Mouse (Mus musculus) MEL (cell line): ENCODE data around the gene Ect2l. TPM values are rescaled to one million over a fixed set of nuclear protein-coding genes. Genes with fewer than 3 reads are reported as not detected.

Experiments used
- DNase-seq: peaks from one replicate; pipeline ENCODE4 v3.0.0; 2011; ENCODE audit warnings: low read depth, low spot score
- H3K27ac ChIP-seq: 2 replicates; pipeline ENCODE4 v1.5.1; 2012; ENCODE audit warnings: low read depth, mild to moderate bottlenecking, control low read depth, low read length, moderate library complexity; ENCODE audit not compliant: control insufficient read depth
- H3K27me3 ChIP-seq, 2 experiments: fragments of 150-350 bp in 1 of 2; sonication (generic) in 1 of 2; 2 replicates each; pipeline ENCODE4 v1.6.1; 2012; ENCODE audit warnings: low read length in 2 of 2, mild to moderate bottlenecking in 2 of 2, improper control_type of control experiment in 1 of 2, moderate library complexity in 1 of 2; ENCODE audit not compliant: insufficient read depth in 2 of 2, control insufficient read depth in 1 of 2
- H3K36me3 ChIP-seq, 2 experiments: 2 replicates each; pipeline ENCODE4 v1.6.1; 2012 to 2014; ENCODE audit warnings: low read length in 2 of 2, improper control_type of control experiment in 1 of 2, inconsistent platforms in 1 of 2, mild to moderate bottlenecking in 1 of 2; ENCODE audit not compliant: insufficient read depth in 2 of 2, control insufficient read depth in 1 of 2
- H3K4me1 ChIP-seq, 2 experiments: fragments of 150-350 bp in 1 of 2; sonication (generic) in 1 of 2; 2 replicates each; pipeline ENCODE4 v1.6.1; 2012; ENCODE audit warnings: low read length in 2 of 2, improper control_type of control experiment in 1 of 2, mild to moderate bottlenecking in 1 of 2; ENCODE audit not compliant: insufficient read depth in 2 of 2, control insufficient read depth in 1 of 2
- H3K4me3 ChIP-seq, 2 experiments: fragments of 150-350 bp in 1 of 2; sonication (generic) in 1 of 2; 2 replicates each; pipeline ENCODE4 v1.5.1; 2012; ENCODE audit warnings: low read depth in 2 of 2, low read length in 2 of 2, mild to moderate bottlenecking in 2 of 2, moderate library complexity in 2 of 2, control low read depth in 1 of 2, improper control_type of control experiment in 1 of 2; ENCODE audit not compliant: control insufficient read depth in 1 of 2, insufficient read depth in 1 of 2
- H3K79me2 ChIP-seq: 2 replicates; pipeline ENCODE4 v1.6.1; 2012; ENCODE audit warnings: mild to moderate bottlenecking, low read length, moderate library complexity; ENCODE audit not compliant: control insufficient read depth, poor library complexity, insufficient read depth
- H3K9ac ChIP-seq: 2 replicates; pipeline ENCODE4 v1.6.1; 2012; ENCODE audit warnings: low read depth, mild to moderate bottlenecking, control low read depth, low read length, moderate library complexity; ENCODE audit not compliant: control insufficient read depth, poor library complexity, severe bottlenecking
- H3K9me3 ChIP-seq: fragments of 150-350 bp; sonication (generic); replicated peaks from 2 replicates; pipeline ENCODE4 v1.6.1; 2012; ENCODE audit warnings: mild to moderate bottlenecking, low read length, improper control_type of control experiment, moderate library complexity; ENCODE audit not compliant: insufficient read depth
- BHLHE40 ChIP-seq: IDR thresholded peaks from 2 replicates; pipeline ENCODE4 v1.6.1; 2012; ENCODE audit warnings: low read depth, mild to moderate bottlenecking, inconsistent platforms, low read length, improper control_type of control experiment, borderline replicate concordance
- CHD2 ChIP-seq: IDR thresholded peaks from 2 replicates; pipeline ENCODE4 v1.6.1; 2011; ENCODE audit warnings: low read length, improper control_type of control experiment
- CTCF ChIP-seq, 3 experiments: IDR thresholded peaks in 2 of 3; conservative IDR thresholded peaks in 1 of 3; 2 replicates each; pipeline ENCODE4 v1.5.1; 2011 to 2012; ENCODE audit warnings: low read length in 3 of 3, low read depth in 2 of 3, mild to moderate bottlenecking in 2 of 3, improper control_type of control experiment in 1 of 3, inconsistent platforms in 1 of 3, mixed read lengths in 1 of 3, moderate library complexity in 1 of 3; ENCODE audit not compliant: control insufficient read depth in 1 of 3, insufficient read depth in 1 of 3, poor library complexity in 1 of 3, severe bottlenecking in 1 of 3
- E2F4 ChIP-seq: IDR thresholded peaks from 2 replicates; pipeline ENCODE4 v1.6.1; 2011; ENCODE audit warnings: low read depth, low read length, improper control_type of control experiment, borderline replicate concordance
- EP300 ChIP-seq, 2 experiments: IDR thresholded peaks; 2 replicates each; pipeline ENCODE4 v1.6.1; 2011; ENCODE audit warnings: improper control_type of control experiment in 2 of 2, low read length in 2 of 2, low read depth in 1 of 2, mild to moderate bottlenecking in 1 of 2
- ETS1 ChIP-seq: IDR thresholded peaks from 2 replicates; pipeline ENCODE4 v1.6.1; 2012; ENCODE audit warnings: low read depth, mild to moderate bottlenecking, inconsistent platforms, low read length, improper control_type of control experiment, moderate library complexity
- GATA1 ChIP-seq: IDR thresholded peaks from 2 replicates; pipeline ENCODE4 v1.6.1; 2011; ENCODE audit warnings: low read depth, low read length, improper control_type of control experiment
- MAZ ChIP-seq: IDR thresholded peaks from 2 replicates; pipeline ENCODE4 v1.6.1; 2012; ENCODE audit warnings: low read depth, mild to moderate bottlenecking, inconsistent platforms, low read length, improper control_type of control experiment
- MEF2A ChIP-seq: IDR thresholded peaks from 2 replicates; pipeline ENCODE4 v1.6.1; 2014; ENCODE audit warnings: low read depth, mild to moderate bottlenecking, inconsistent platforms, low read length, improper control_type of control experiment; ENCODE audit not compliant: poor library complexity, insufficient replicate concordance, severe bottlenecking; ENCODE audit errors: extremely low read depth
- MXI1 ChIP-seq: IDR thresholded peaks from 2 replicates; pipeline ENCODE4 v1.6.1; 2011; ENCODE audit warnings: mild to moderate bottlenecking, low read depth, low read length, improper control_type of control experiment
- MYB ChIP-seq: IDR thresholded peaks from 2 replicates; pipeline ENCODE4 v1.6.1; 2011; ENCODE audit warnings: mild to moderate bottlenecking, low read depth, low read length, improper control_type of control experiment
- NELFE ChIP-seq: IDR thresholded peaks from 2 replicates; pipeline ENCODE4 v1.6.1; 2011; ENCODE audit warnings: low read depth, low read length, improper control_type of control experiment
- NRF1 ChIP-seq: IDR thresholded peaks from 2 replicates; pipeline ENCODE4 v1.6.1; 2014; ENCODE audit warnings: low read depth, mild to moderate bottlenecking, inconsistent platforms, low read length, improper control_type of control experiment, moderate library complexity; ENCODE audit not compliant: poor library complexity, insufficient read depth, severe bottlenecking
- POLR2AphosphoS2 ChIP-seq: IDR thresholded peaks from 2 replicates; pipeline ENCODE4 v1.6.1; 2011; ENCODE audit warnings: low read length, improper control_type of control experiment
- POLR2AphosphoS5 ChIP-seq: IDR thresholded peaks from 2 replicates; pipeline ENCODE4 v1.6.1; 2012; ENCODE audit warnings: low read depth, borderline replicate concordance, mild to moderate bottlenecking, inconsistent platforms, low read length, moderate library complexity, mixed read lengths
- RAD21 ChIP-seq: IDR thresholded peaks from 2 replicates; pipeline ENCODE4 v1.6.1; 2011; ENCODE audit warnings: mild to moderate bottlenecking, low read depth, low read length, improper control_type of control experiment
- SIN3A ChIP-seq: IDR thresholded peaks from 2 replicates; pipeline ENCODE4 v1.6.1; 2012; ENCODE audit warnings: low read length, improper control_type of control experiment, inconsistent platforms
- SMC3 ChIP-seq: IDR thresholded peaks from 2 replicates; pipeline ENCODE4 v1.6.1; 2011; ENCODE audit warnings: low read depth, low read length, improper control_type of control experiment
- TCF12 ChIP-seq: IDR thresholded peaks from 2 replicates; pipeline ENCODE4 v1.6.1; 2014; ENCODE audit warnings: low read depth, mild to moderate bottlenecking, inconsistent platforms, low read length, improper control_type of control experiment, moderate library complexity
- UBTF ChIP-seq: IDR thresholded peaks from 2 replicates; pipeline ENCODE4 v1.6.1; 2012; ENCODE audit warnings: low read depth, mild to moderate bottlenecking, inconsistent platforms, low read length, improper control_type of control experiment, moderate library complexity, borderline replicate concordance; ENCODE audit not compliant: insufficient read depth
- ZC3H11A ChIP-seq: IDR thresholded peaks from 2 replicates; pipeline ENCODE4 v1.6.1; 2012; ENCODE audit warnings: low read depth, mild to moderate bottlenecking, inconsistent platforms, low read length, improper control_type of control experiment
- ZKSCAN1 ChIP-seq: IDR thresholded peaks from 2 replicates; pipeline ENCODE4 v1.6.1; 2012; ENCODE audit warnings: low read depth, mild to moderate bottlenecking, inconsistent platforms, low read length, improper control_type of control experiment, moderate library complexity
- ZMIZ1 ChIP-seq: IDR thresholded peaks from 2 replicates; pipeline ENCODE4 v1.6.1; 2012; ENCODE audit warnings: low read depth, mild to moderate bottlenecking, inconsistent platforms, low read length, improper control_type of control experiment, moderate library complexity
- ZNF384 ChIP-seq: IDR thresholded peaks from 2 replicates; pipeline ENCODE4 v1.6.1; 2012; ENCODE audit warnings: low read depth, mild to moderate bottlenecking, inconsistent platforms, low read length, improper control_type of control experiment
- polyA plus RNA-seq, 2 experiments: library from polyadenylated mRNA; stranded (reverse) in 1 of 2; unstranded in 1 of 2; fragments of >175 nt in 1 of 2; fragments of >200 nt in 1 of 2; gene quantifications; 2 replicates each; pipeline versions ENCODE4 v1.2.1 to v1.2.4; 2012; ENCODE audit warnings: low replicate concordance in 2 of 2, low read depth in 1 of 2; ENCODE audit not compliant: insufficient read length in 2 of 2, insufficient read depth in 1 of 2, missing spikeins in 1 of 2
- total RNA-seq: library from RNA; depleted of rRNA; stranded (reverse); fragments of 300-350 nt; gene quantifications from 2 replicates; pipeline ENCODE4 v1.2.3, GENCODE M21; 2012

Gene Ect2l
- total and polyA plus RNA-seq, 3 experiments = not detected

DNA sequence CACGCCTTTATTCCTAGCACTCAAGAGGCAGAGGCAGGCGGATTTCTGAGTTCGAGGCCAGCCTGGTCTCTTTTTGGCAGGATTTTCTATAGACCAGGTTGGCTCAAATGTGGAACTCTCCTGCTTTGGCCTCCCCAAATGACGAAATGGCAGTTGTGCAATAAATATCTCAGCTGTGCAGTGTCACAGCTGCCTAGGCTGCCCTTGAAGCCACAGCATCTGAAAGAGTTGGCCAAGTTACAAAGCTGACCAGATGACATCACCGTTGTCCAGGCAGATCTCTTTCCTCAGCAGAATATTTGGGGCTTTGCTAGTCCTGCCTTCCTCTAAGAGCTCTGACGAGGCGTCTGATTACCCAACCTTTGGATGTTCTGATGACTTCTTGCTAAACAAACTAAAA, 26.5 kb upstream of the Ect2l start:
- Histone ChIP-seq H3K9me3 (no peaks in the 10 kb centered on the region), H3K27ac (no peak overlapping the region), H3K79me2 (no peaks in the 10 kb centered on the region)

DNA sequence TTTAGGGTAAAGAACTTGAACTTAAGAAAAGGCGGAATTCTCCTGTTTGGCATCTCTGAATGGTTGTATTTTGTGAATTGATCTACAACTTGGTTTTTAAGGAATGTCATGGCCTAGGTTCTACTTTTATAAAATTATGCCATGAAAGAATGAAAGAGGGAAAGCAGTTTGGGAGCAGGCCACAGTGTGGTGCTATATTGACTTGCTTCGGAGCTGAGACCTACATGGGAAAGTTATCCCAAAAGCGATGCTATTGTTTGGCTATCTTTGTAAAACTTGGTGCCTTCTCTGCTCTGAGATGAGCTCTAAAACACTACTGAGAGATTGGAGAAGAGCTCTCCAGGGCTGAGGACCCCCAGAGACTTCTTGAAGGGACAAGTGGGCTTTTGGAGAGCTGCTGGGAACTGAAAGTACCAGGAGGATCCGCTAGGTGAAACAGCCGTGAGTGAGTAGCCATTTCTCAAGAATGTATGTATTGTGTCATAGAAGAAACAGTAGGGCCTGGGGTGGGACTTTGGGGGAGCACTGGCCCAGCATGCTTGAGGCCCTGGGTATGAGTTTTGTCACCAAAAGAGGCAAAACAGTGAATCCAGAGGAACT, 25.7 kb upstream of the Ect2l start:
- Histone ChIP-seq H3K36me3 (peaks cover 0 to 2% of the 10 kb centered on the region in 2 experiments; a peak in 1 of 4 replicates), H3K4me3 (no peak overlapping the region), H3K27ac (no peak overlapping the region), H3K9me3 (no peaks in the 10 kb centered on the region), H3K79me2 (no peaks in the 10 kb centered on the region), H3K4me1 (no peaks in the 10 kb centered on the region), H3K27me3 (no peaks in the 10 kb centered on the region), H3K9ac (no peak overlapping the region)
- DNase-seq = no peak
- TF ChIP-seq CHD2 (no peak), CTCF (IDR thresholded peaks at IDR 0.05 in 2 of 3, conservative IDR thresholded peaks at IDR 0.05 in 1 of 3; ENCODE audit: control insufficient read depth in 1 of 3, insufficient read depth in 1 of 3, low read depth in 2 of 3, low read length in 3 of 3, poor library complexity in 1 of 3, severe bottlenecking in 1 of 3) (no peak), BHLHE40 (no peak), ZKSCAN1 (no peak), UBTF (no peak), ZMIZ1 (no peak), ETS1 (no peak), TCF12 (no peak), NRF1 (no peak), EP300 (IDR thresholded peaks at IDR 0.05; ENCODE audit: low read depth in 1 of 2, low read length in 2 of 2) (no peak), GATA1 (no peak), MYB (no peak), SIN3A (no peak), POLR2AphosphoS5 (no peak), MEF2A (no peak), POLR2AphosphoS2 (no peak), RAD21 (no peak), ZC3H11A (no peak), MAZ (no peak)
- TF ChIP-seq, all 39 proteins: peak for 0

More for the DNA sequence above, 26.5 kb upstream of the Ect2l start:
- TF ChIP-seq POLR2AphosphoS2 (no peak), TCF12 (no peak), SMC3 (no peak), NELFE (no peak), ETS1 (no peak), E2F4 (no peak), POLR2AphosphoS5 (no peak), ZNF384 (no peak), MXI1 (no peak)
- DNase-seq = no peak
- H3K36me3 ChIP-seq = peaks cover 0 to 2% of the 10 kb centered on the region in 2 experiments; a peak in 1 of 4 replicates
- H3K9ac ChIP-seq = no peak overlapping the region
- H3K4me1 ChIP-seq = no peaks in the 10 kb centered on the region
- H3K4me3 ChIP-seq = no peak overlapping the region
- H3K27me3 ChIP-seq = no peaks in the 10 kb centered on the region
